Mouse (Mus musculus): ENCODE measurements around the gene Gm17018.

Gene Gm17018

DNA sequence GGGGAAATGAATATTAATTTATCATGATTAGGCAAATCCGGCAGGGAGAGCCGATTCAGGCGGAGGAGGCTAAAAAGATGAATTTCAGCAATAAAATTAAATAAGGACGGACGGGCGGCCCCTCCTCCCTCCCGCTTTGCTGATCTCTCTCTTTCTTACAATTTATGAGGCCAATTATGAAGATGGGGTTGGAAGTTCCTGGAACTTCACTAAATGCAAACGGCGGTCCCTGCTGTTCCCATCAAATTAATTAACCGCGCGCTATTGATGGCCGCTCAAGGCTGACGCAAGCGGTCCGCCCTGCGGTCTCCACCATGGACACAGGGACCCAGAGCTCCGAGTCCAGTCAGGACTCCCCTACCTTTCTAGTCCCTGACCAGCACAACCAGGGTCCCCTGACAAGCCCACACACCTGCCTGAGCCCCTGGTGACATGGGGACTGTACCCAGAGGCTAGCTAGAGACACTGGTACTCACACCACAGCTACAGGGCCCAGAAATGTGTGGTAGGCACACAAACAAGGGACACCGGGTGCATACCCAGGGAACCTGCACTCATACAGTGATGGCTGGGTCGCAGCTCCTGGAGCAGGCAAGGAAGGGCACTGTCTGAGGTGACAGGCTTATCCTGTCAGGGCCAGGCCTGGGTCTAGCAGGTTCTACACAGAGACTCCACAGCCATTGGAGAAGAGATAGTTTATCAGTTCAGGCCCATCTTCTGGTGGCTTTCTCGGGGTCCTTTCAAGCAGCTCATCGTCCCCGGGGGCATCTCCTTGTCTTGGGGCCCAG, 11.1 kb upstream of the Gm17018 start:
- CTCF ChIA-PET, result interaction anchor here (1.0 kb wide), 1 partner anchor 322 kb away, joined by 5 read pairs; no protein-coding TSS in a partner anchor

DNA sequence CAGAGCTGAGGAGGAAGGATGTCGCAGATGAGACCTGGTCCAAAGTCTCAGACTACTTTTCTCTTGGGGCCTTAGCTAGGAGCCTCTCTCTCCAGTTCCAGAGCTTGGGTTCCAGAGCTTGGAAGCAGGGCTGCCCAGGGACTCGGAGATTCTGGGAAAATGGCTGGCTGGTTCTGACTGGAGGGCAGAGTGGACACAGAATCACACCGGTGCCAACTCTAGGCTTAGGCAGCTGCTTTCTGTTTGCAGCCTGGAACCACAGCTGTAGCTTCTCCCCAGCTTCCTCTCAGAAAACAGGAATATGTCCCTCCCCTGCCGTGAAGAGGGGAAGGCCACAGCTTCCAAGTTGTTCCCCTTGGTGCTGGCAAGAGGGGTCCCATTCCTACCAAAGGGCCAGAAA, 10.5 kb upstream of the Gm17018 start:
- CTCF ChIA-PET, result interaction anchor here (1.0 kb wide), 1 partner anchor 322 kb away, joined by 5 read pairs; no protein-coding TSS in a partner anchor

DNA sequence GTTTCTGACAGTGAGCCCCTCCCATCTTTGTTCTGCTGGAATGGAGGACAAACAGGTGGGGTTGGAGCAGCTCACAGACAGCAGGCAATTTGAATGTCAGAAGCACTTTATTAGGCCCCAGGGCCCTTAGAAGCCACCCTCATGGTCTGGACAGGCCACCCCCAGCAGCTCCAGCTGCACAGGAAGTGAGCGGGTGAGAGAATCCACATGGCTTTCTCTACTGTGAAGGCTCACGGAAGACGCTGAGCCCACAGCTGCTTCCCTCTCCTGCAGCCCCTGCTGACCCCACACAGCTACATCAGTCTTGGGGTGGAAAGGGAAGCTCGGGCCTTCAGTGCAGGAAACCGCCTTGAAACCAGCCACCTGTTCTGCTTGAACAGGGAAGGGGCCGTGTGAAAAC, 8.2 kb upstream of the Gm17018 start:
- CTCF ChIA-PET, result interaction anchor here (0.9 kb wide), 1 partner anchor 9 kb away, joined by 7 read pairs; no protein-coding TSS in a partner anchor

DNA sequence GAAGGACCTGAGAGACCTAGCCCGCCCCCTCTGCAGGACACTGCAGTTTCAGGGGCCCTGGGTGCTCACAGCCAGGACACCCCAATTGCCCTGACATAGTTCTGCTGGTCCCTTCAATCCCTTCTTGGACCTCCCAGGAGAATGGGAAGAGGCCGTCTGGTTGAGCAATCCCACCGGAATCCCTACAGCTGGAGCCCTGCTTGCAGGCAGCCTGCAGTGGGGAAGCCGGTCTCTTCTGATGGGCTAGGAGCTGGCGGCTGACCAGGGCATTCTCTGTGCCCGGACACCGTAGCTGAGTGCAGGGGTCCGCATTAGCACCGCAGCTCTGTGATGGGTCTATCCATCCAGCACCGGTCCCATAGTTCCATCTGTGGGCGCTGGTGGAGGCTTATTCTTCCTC, 6.3 kb upstream of the Gm17018 start:
- CTCF ChIA-PET, result no interaction called here

DNA sequence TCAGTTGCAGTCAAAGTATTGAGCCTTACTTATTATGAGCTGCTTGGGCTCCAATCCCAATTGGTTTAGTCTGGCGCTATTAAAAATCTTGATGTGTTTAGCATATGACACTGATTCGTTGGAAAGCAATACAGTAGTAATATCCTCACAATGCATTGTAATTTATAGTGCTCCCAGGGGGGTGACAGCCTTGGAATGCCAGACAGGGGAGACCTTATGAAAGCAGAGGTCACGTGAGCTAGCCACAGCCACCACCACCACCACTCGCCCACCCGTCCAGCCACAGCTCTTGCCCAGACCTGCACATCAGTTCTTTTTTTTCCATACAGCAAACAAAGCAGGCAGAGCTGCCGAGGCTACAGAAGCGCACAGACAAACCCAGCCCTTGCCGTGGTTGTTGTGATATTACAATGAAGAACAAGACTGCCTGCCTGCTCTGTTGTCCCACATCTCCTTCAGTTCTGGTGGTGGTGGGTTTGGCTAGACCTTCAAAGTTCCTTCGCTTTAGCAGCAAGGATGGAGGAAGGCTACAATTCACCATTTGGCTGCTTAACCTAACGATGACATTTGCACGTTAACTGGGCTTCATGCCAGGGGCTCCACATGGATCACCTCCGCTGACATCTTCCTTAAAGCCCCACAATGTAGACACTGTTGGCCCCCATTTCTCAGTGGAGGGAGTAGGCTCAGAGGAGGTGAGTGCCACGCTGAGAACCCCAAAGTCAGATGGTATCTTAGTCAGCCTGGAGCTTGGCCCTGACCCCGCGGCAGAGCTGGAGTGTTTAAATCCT, 5.7 kb downstream of the Gm17018 start:
- CTCF ChIA-PET, result interaction anchor here (0.6 kb wide), 1 partner anchor 119 kb away, joined by 3 read pairs; no protein-coding TSS in a partner anchor

DNA sequence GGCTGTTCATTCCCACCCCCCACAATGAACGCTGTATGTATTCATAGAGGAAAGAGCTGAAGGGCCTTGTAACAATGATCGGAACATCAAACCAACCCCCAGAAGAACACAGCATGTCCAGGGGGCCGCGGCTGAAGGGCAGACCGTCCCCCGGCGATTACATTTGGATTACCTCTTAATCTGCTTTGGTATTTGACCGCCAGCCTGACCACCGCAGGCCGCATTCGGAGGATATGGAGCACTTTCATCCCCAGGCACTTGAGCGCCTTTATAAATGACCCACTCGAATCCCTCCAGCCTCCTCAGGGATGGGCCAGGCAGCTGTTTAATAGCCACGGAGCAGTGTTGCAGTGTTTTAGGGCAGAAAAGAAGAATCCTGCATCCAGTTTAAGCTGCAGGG, 7.0 kb downstream of the Gm17018 start:
- CTCF ChIA-PET, result interaction anchor here (0.6 kb wide), 1 partner anchor 442 kb away, joined by 3 read pairs; no protein-coding TSS in a partner anchor

DNA sequence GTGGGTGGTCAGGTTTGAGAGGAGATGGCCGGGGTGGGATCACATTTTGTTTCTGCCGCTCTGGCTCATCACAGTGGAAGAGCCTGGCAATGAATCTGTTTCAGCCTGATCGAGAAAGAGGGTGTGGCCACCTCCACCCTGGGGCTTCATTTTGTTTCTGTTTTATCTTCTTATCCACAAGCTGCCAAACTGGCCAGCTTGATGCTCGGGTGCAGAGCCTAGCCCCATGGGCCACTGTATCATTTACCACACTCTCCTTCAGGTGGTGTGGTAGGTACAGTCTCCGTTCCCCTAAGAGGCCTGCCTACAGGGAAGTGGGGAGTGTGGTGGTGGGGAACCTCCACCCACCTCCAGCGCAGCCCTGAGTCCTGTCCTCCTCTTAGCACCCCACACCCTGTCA, 12.6 kb downstream of the Gm17018 start:
- CTCF ChIA-PET, result interaction anchor here (1.1 kb wide), 1 partner anchor 178 kb away, joined by 4 read pairs; no protein-coding TSS in a partner anchor

DNA sequence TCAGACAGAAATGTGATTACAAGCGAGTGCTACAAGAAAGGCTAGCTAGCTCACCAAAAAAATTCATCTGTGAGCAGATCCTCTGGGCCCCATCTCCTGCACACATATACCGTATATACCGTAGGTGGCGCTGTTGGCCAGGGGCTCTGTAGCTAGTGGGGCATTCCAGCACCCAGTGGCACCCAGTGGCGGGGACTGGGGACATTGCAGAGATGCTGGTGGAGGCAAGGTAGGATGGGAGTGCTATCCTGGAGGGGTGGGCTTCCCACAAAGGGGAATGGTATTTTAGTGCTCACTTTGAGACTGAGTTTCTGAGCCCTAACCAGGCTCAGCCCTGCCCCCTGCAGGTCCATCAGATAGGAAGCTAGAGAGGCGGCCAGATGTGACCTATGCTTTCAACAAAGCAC, 13.4 kb downstream of the Gm17018 start:
- CTCF ChIA-PET, result interaction anchor here (0.7 to 1.3 kb wide), 4 partner anchors 18 to 177 kb away, joined by 3 to 4 read pairs (median 3); no protein-coding TSS in a partner anchor

DNA sequence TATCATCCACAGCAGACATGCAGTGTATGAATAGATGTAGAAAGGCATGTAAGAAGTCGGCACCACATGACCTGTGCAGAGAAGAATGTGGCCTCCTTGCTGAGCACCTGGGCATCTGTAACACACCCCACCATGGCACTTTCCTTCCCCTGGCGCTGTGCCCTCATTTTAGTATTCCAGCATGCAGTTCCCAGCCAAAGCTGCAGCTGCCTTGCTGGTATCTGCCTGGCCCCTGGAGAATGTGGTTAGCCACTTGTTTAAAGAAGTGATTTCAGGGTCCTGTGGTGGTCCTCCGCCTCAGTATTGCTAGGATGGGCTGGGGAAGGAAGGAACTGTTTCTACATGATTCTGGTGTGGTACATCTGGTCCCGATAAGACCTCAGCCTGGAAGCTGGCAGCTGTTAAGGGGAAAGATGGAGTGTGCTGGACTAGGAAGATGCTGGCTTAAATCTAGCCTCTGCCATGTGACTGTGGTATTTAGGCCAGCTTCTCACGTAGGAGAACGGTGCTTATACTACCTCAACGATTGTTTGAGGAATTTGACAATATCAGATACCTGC, 14.0 kb downstream of the Gm17018 start:
- CTCF ChIA-PET, result interaction anchor here (0.7 to 1.3 kb wide), 4 partner anchors 17 to 176 kb away, joined by 3 to 4 read pairs (median 3); no protein-coding TSS in a partner anchor

DNA sequence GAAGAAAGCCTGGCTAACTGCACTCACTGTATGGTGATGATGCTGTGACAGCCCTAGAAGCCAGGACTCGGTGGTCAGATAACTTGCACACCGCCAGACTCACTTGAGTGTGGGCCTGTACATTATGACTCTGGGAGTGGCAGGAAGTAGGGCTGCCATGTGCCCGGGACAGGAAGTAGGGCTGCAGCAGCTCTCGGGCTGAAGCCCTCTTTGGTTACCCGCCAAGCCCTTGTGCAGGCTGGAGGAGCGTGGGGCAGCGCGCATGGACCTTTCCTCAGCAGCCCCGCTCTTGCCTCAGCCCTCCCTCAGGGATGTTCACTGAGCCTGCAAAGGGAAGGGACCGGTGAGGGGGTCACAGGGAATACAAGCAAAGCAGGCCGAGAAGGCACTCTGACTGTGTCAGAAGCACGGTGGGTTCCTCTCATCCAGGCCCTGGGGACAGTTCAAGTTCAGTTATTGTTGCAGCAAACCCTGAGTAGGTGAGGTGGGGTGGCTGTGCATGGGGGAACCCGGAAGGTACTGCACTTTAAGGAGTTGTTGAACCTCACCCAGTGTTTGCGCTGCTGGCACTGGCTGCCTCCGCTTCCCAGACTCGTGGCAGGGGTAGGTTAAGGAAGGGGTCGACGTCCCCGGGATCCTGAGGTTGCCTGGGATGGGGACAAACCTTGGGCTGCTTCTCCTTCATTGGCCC, 14.7 kb downstream of the Gm17018 start:
- CTCF ChIA-PET, result interaction anchor here (0.7 to 1.3 kb wide), 4 partner anchors 17 to 172 kb away, joined by 3 to 4 read pairs (median 3); no protein-coding TSS in a partner anchor

DNA sequence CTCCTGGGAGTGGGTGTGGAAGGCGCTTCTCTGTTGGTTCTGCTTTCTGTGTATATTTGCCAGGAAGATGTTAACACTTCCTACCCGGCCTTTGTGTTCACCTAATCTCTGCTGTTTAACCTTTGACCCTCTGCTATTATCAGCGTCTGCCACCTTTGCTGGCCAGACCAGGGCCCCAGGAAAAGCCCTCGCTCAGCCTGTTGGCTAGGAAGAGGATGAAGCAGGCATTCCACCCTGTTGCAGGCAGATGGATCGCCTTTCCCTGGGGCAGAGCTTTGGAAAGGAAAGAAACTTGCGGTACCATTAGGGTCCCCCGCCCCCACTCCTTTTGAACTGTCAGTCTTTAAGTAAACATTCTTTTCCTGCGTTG, 15.2 kb downstream of the Gm17018 start:
- CTCF ChIA-PET, result interaction anchor here (0.6 to 1.1 kb wide), 3 partner anchors 17 to 361 kb away, joined by 3 to 4 read pairs (median 3); no protein-coding TSS in a partner anchor

DNA sequence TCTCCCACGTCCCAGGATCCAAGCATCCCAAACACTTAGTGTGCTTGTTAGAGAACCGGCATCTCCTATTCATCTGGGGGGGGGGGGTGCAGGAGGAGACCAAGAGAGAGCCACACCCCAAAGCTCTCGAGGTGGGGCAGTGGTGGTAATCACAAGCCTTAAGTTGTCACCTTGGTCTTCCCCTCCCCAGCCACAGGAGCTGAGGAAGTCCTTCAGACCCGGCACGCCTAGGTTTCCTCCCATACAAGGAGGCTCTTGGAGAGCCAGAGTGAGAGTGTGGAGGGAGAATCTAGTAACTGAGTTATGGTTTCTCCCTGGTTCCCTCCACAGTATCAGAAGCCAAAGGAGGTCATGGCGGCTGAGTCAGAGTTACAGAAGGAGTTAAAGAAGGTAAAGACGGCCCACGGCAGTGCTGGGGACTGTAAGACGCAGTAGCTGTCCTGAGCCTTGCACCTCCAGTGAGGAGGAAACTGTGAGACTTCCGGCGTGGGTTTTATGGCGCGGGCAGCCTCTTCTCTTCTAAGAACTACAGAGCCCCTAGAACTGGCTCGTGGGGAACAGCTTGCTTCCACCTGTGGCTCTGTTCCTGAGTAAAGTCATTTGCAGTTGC, 16.8 kb downstream of the Gm17018 start:
- CTCF ChIA-PET, result interaction anchor here (0.5 to 0.7 kb wide), 4 partner anchors 146 to 1904 kb away, joined by 4 to 13 read pairs (median 6); no protein-coding TSS in a partner anchor

DNA sequence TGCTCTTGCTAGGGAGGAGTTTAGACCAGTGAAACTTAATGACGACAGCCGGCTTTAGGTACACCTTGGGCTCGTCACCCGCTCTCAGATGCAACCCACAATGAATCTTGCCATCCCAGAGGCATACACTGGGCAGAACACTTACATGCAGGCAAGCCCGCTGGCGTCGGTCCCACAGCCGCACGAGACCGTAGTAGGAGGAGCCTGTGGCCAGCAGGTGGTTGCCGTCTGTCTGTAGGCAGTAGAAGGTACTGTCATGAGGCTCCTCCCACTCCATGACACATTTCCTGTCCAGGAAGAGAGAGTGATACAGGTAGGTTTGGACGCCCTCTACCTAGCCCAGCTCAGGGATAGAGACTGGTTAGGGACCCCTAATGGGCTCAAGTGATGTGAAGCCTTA, 18.6 kb downstream of the Gm17018 start:
- CTCF ChIA-PET, result no interaction called here

DNA sequence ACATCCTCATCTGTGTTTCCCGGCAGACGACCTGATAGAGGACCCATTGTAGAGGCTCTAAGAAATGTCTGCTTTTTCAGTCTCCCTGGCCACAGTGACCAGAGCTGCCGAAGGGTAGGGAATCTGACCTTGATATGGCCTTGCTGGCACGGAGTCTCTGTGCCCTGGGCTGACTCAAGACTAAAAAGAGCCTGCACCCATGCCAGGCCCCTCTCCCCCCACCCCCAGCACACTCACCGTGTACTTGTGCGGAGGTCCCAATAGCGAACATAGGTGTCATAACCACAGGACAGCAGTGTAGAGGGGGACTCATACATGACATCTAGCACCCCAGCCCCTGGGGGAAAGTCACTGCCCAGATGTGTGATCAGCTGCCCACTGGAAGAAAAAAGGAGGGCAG, 19.0 kb downstream of the Gm17018 start:
- CTCF ChIA-PET, result no interaction called here

DNA sequence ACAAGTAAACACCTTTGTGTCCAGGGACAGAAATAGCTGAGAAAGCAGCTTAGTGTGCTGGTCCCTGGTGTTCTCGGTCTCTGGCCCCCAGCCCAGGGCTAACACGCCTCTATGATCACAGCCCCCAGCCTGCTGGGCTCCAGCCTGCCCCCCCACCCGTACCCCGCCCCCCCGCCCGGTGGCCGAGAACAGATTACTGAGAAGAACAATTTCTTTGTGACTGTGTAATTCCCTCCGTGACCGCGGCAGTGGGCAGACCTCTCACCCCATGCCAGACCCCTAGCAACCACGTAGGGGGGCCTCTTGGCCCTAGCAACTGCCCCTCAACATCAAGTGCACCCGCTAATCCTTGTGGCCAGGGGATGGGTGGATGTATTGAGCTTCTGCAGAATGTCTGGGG, 19.8 kb downstream of the Gm17018 start:
- CTCF ChIA-PET, result no interaction called here

DNA sequence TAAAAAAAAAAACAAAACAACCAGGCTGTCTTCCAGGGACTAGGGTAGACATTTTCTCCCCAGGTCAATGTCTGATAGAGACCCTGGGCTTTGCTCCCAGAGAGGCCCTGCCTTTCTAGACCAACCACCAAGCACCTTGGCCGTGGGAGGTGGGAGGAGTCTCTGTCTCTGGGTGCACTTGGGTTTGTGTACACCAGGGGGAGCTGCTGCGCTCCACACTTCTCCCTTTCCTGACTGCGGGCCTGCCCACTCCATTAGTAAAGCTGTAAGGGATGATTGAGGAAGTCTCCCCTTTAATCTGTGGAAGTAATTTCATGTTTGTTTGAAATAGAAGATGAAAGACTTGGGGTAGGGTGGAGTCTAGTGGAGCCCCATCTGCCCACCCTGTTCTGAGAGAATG, 20.8 kb downstream of the Gm17018 start:
- CTCF ChIA-PET, result interaction anchor here (0.5 to 0.7 kb wide), 2 partner anchors 37 to 61 kb away, joined by 3 to 10 read pairs; no protein-coding TSS in a partner anchor

DNA sequence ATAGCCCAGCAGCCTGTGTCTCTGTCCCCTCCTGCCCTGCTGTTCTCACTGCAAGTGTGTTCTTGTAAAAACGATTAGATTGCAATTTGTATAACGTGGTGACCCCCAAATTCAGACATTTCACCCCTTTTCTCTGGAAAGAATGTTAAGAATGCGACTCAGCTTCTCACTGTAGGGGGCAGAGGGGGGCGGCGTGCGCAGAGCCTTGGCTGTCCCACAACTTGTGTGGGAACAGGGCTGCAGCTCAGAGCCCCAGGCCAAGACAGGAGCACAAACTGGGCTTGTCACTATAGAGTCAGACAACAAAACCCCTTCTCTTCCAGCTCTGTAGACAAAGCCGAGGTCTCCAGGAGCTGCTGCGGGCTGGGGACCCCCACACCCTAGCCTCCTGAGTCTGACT, 21.7 kb downstream of the Gm17018 start:
- CTCF ChIA-PET, result no interaction called here

DNA sequence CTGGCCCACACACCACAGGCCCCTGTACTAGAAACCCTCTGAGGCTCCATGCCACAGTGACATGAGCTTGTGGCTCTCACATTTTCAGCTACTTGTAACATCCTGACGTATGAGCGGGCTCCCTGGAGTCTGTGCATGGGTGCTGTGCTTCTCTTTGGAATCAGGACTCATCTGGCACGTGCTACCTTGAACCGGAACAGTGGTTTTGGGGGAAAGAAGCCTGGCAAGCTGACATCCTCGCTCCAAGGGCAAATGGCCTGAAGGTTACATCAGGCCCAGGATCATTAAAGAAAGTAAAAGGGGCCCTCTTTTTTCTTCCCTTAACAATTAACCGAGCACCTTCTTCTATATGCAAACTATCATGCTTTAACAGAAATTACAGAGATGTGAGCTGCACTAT, 22.7 kb downstream of the Gm17018 start:
- CTCF ChIA-PET, result no interaction called here

DNA sequence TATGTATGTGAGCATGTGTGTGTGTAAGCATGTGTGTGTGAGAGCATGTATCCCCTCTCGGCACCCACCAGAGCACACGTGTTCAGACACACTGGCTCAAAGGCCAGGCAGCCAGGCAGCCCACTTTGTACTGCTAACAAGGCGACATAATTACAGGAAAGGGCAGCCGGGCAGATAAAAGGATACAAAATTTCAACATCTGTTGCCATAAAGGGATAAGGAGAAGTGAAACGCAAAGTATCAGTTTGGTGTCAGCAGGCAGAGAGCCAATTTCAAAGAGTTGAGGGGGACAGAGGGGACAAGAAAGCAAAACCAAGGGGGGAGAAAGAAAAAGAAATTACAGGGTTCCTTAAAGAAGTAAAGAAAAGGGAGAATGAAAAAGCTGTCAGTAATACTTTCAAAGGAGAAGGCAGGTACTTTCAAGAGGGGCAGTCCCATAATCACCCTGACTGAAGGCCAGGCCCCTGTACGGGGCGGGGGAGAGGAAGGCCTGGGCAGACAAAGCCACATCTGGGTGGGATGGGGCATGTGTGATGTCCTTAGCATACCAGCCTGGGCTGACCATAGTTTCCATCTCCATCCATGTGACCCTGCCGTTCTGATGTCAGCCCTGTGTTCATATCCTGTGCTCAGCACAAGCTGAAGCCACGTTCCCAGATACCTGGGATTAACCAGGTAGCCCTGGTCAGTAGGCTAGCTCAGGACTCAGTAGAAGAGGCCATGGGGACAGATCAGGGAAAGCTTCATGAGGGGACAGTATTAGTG, 24.6 kb downstream of the Gm17018 start:
- CTCF ChIA-PET, result interaction anchor here (0.8 kb wide), 1 partner anchor 9 kb away, joined by 3 read pairs; no protein-coding TSS in a partner anchor

DNA sequence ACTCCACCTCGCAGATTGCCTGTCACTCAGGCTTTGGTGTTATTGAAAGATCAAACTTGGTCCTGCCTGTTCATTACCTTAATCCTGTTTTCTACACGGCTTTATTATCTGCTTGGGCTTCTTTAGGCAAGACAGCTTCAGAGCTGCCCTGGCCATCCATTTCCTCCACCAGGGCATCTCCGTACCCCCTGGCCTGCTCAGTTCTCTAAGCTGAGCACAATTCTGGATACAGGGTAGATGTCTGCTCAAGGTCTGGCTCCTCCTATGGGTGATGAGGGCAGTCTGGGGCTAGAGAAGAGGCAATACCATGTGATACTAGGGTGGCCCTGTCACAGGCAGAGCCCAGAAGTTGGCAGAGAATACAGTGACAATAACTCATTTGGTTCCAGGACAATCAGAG, 26.4 kb downstream of the Gm17018 start:
- CTCF ChIA-PET, result no interaction called here

All from spleen, embryonic (tissue).